Mouse (Mus musculus): Measurements from ENCODE around the gene Fignl1. TPM values are rescaled to one million over a fixed set of nuclear protein-coding genes. Genes with fewer than 3 reads are reported as not detected.

Fignl1 gene
- polyA plus RNA-seq, 1 experiment from 2014 or later = 52.8 TPM

- ATAC-seq = no peak
- H3K4me3 ChIP-seq (replicated peaks) = no peak overlapping the region
- no peaks in the 10 kb centered on the region for H3K36me3 ChIP-seq
- H3K4me1 ChIP-seq (replicated peaks) = no peaks in the 10 kb centered on the region
- H3K9me3 ChIP-seq = no peaks in the 10 kb centered on the region
- H3K27me3 ChIP-seq (replicated peaks) = no peaks in the 10 kb centered on the region
- H3K27ac ChIP-seq = no peak overlapping the region
- 94% methylated on average over 5 of the region's 5 CpGs for WGBS
- H3K9ac ChIP-seq = no peak overlapping the region
- no peak overlapping the region for H3K4me2 ChIP-seq (replicated peaks)
Observed at GRCm38 (mm10) chr11:11741574-11741973, 67.2 kb downstream of the Fignl1 start.

DNA sequence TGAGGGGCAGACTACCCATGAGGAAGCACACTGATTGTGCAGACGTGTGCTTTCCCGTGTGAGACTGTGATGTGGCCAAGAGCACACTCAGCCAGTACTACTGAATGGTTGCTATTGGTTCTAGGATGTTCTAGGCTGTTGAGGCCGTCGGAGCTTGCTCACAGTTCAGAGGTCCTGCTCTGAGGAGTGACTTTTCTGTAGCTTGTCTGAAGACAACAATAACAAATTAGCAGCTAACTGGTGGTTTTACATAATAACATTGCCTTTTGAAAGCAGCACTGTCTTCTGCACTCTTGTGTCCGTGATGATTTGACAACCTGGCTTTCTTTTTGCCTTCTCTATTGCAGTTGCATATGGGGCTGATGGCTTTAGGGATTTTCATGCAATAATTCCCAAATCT lies 68.2 kb downstream of the Fignl1 start:
- Histone ChIP-seq H3K9me3 (no peaks in the 10 kb centered on the region), H3K4me2 (replicated peaks) (no peak overlapping the region), H3K27me3 (replicated peaks) (no peaks in the 10 kb centered on the region), H3K27ac (no peak overlapping the region), H3K36me3 (no peaks in the 10 kb centered on the region), H3K4me3 (replicated peaks) (no peak overlapping the region), H3K4me1 (replicated peaks) (no peaks in the 10 kb centered on the region), H3K9ac (no peak overlapping the region)
- ATAC-seq = no peak
- 79% methylated on average over 5 of the region's 5 CpGs for WGBS

DNA sequence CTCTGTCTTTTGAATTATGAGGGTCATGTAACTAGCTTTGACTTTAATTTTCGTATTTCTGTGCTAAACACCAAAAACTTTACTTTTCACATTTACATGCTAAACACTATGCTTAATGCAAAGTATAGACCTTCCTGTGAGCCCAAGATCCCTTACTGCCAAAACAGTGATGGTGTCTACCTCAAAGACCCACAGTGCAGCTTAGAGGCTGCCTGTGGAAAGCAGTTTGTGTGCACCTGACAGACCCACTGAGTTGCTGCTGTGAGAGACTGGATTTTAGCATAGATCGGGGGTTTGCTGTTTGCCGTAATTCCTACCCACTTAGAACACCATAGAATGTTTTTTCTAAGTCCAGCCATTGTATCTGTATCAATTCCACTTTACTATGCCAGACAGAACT lies 69.7 kb downstream of the Fignl1 start:
- Histone ChIP-seq H3K36me3 (no peaks in the 10 kb centered on the region), H3K9me3 (no peaks in the 10 kb centered on the region), H3K4me1 (replicated peaks) (no peaks in the 10 kb centered on the region), H3K27ac (no peak overlapping the region), H3K27me3 (replicated peaks) (no peaks in the 10 kb centered on the region), H3K4me2 (replicated peaks) (no peak overlapping the region), H3K4me3 (replicated peaks) (no peak overlapping the region), H3K9ac (no peak overlapping the region)
- WGBS = 90% methylated on average over 3 of the region's 3 CpGs
- no peak for ATAC-seq

- ATAC-seq = no peak
- WGBS = 56% methylated on average over 2 of the region's 2 CpGs
- no peak overlapping the region for H3K4me2 ChIP-seq (replicated peaks)
- H3K9me3 ChIP-seq = no peaks in the 10 kb centered on the region
- no peak overlapping the region for H3K9ac ChIP-seq
- H3K4me3 ChIP-seq (replicated peaks) = no peak overlapping the region
- H3K36me3 ChIP-seq = no peaks in the 10 kb centered on the region
- H3K27me3 ChIP-seq (replicated peaks) = no peaks in the 10 kb centered on the region
- no peaks in the 10 kb centered on the region for H3K4me1 ChIP-seq (replicated peaks)
- no peak overlapping the region for H3K27ac ChIP-seq
Observed at GRCm38 (mm10) chr11:11737562-11737961, 71.2 kb downstream of the Fignl1 start.

Other genes starting within 250 kb of the Fignl1 start
- not detected in 2 replicates for gene 4930512M02Rik, start 181.1 kb downstream of the Fignl1 start, polyA plus RNA-seq (2015; fragmentation: Nextera tagmentation; extraction: Ambion mirVana)
- 1.5 and 1.7 TPM in 2 replicates for gene Ikzf1, start 124.0 kb downstream of the Fignl1 start, polyA plus RNA-seq (2015; fragmentation: Nextera tagmentation; extraction: Ambion mirVana)
- gene Ddc, start 89.2 kb upstream of the Fignl1 start, polyA plus RNA-seq (2015; fragmentation: Nextera tagmentation; extraction: Ambion mirVana) = 46.3 and 52.2 TPM in 2 replicates
- gene Grb10, start 229.7 kb upstream of the Fignl1 start, polyA plus RNA-seq (2015; fragmentation: Nextera tagmentation; extraction: Ambion mirVana) = 313 and 347 TPM in 2 replicates

Measured in intestine, embryonic 15.5 days (tissue).